Mouse (Mus musculus): ENCODE measurements at regions not wholly inside any gene's neighbourhood (a gene's known extent, or its start where the extent isn't known, plus 50 kb on each side); places are given as distances from the start of the nearest gene placed in this dataset.

- TF ChIP-seq GATA1 (IDR thresholded peaks at IDR 0.05; ENCODE audit: low read length) (no peak), TAL1 (IDR thresholded peaks at IDR 0.05; ENCODE audit: low read length) (no peak)
These were observed 121.4 kb downstream of the Cyp26b1 start for GRCm38 (mm10) chr6:84472287-84472686.

All from erythroblast, embryonic 14.5 days (primary cell).